Mouse (Mus musculus): ENCODE measurements around the gene Bloc1s4. TPM values are rescaled to one million over a fixed set of nuclear protein-coding genes. Genes with fewer than 3 reads are reported as not detected.
A peak's percentile ranks its signal among the peaks of the same experiment; 100 is the strongest.

The Bloc1s4 gene
- polyA plus RNA-seq, 1 experiment from 2014 or later, result 31.5 TPM

- ATAC-seq (ENCODE audit: insufficient number of reproducible peaks, low FRiP score, low TSS enrichment, low read depth) (no peak), DNase-seq (ENCODE audit: low spot score) (no peak)
- Histone ChIP-seq H3K27me3 (ENCODE audit: control insufficient read depth, insufficient read depth, low read length) (no peaks in the 10 kb centered on the region), H3K9me3 (ENCODE audit: control insufficient read depth, low read length) (no peaks in the 10 kb centered on the region), H3K4me2 (ENCODE audit: low read depth, severe bottlenecking) (no peak overlapping the region), H3K4me3 (ENCODE audit: low read depth, low read length) (no peak overlapping the region), H3K27ac (replicated peaks; ENCODE audit: low read depth, low read length) (no peak overlapping the region), H3K4me1 (ENCODE audit: control insufficient read depth, insufficient read depth, low read length) (no peaks in the 10 kb centered on the region; the same call in 1 of the 2 replicates), H3K9ac (ENCODE audit: low read length) (no peak overlapping the region), H3K36me3 (ENCODE audit: control insufficient read depth, insufficient read depth, low read length) (no peaks in the 10 kb centered on the region)
- WGBS, result 75% methylated on average over 9 of the region's 9 CpGs
Measured at GRCm38 (mm10) chr5:36750119-36751078, 1.9 kb upstream of the Bloc1s4 start.

GRCm38 (mm10) chr5:36747794-36748535, 485 bp downstream of the Bloc1s4 start:
- Histone ChIP-seq H3K27ac (replicated peaks; ENCODE audit: low read depth, low read length) (no peak overlapping the region), H3K9me3 (ENCODE audit: control insufficient read depth, low read length) (no peaks in the 10 kb centered on the region), H3K27me3 (ENCODE audit: control insufficient read depth, insufficient read depth, low read length) (no peaks in the 10 kb centered on the region), H3K4me1 (ENCODE audit: control insufficient read depth, insufficient read depth, low read length) (no peaks in the 10 kb centered on the region; the same call in 1 of the 2 replicates), H3K4me3 (ENCODE audit: low read depth, low read length) (peak overlapping the region; percentile 99), H3K9ac (ENCODE audit: low read length) (peak overlapping the region; percentile 85), H3K36me3 (ENCODE audit: control insufficient read depth, insufficient read depth, low read length) (no peaks in the 10 kb centered on the region), H3K4me2 (ENCODE audit: low read depth, severe bottlenecking) (peak overlapping the region; percentile 97)
- DNase-seq (ENCODE audit: low spot score) (no peak), ATAC-seq (ENCODE audit: insufficient number of reproducible peaks, low FRiP score, low TSS enrichment, low read depth) (peak; percentile 78)
- 2% methylated on average over 76 of the region's 76 CpGs for WGBS

DNA sequence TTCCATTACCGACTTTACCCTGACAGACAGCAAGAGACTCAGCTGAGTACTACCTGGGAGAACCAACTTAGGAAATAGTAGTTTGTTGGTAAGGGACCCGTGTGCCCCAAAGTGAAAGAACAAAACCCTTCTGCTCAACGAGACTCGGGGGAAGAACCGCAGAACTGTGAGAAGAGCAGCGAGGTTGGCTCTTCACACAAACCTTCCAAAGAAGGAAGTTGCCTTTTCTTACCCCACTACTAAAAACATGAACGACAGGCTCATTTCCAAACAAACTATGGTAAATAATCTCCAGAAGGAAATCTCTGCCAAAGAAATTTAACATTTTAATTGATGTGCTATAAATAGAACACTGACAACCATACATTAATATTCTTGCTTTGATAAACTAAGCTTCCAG, 1.4 kb downstream of the Bloc1s4 start:
- Histone ChIP-seq H3K36me3 (ENCODE audit: control insufficient read depth, insufficient read depth, low read length) (no peaks in the 10 kb centered on the region), H3K9me3 (ENCODE audit: control insufficient read depth, low read length) (no peaks in the 10 kb centered on the region), H3K4me1 (ENCODE audit: control insufficient read depth, insufficient read depth, low read length) (no peaks in the 10 kb centered on the region; the same call in 1 of the 2 replicates), H3K9ac (ENCODE audit: low read length) (no peak overlapping the region), H3K27ac (replicated peaks; ENCODE audit: low read depth, low read length) (no peak overlapping the region), H3K4me3 (ENCODE audit: low read depth, low read length) (no peak overlapping the region; the same call in 1 of the 2 replicates), H3K27me3 (ENCODE audit: control insufficient read depth, insufficient read depth, low read length) (no peaks in the 10 kb centered on the region), H3K4me2 (ENCODE audit: low read depth, severe bottlenecking) (peak overlapping the region; percentile 97; the same call in 1 of the 2 replicates)
- ATAC-seq (ENCODE audit: insufficient number of reproducible peaks, low FRiP score, low TSS enrichment, low read depth) (no peak), DNase-seq (ENCODE audit: low spot score) (no peak)
- WGBS, result 86% methylated on average over 7 of the region's 7 CpGs

GRCm38 (mm10) chr5:36742126-36742848, 6.2 kb downstream of the Bloc1s4 start:
- ATAC-seq (ENCODE audit: insufficient number of reproducible peaks, low FRiP score, low TSS enrichment, low read depth), result no peak

DNA sequence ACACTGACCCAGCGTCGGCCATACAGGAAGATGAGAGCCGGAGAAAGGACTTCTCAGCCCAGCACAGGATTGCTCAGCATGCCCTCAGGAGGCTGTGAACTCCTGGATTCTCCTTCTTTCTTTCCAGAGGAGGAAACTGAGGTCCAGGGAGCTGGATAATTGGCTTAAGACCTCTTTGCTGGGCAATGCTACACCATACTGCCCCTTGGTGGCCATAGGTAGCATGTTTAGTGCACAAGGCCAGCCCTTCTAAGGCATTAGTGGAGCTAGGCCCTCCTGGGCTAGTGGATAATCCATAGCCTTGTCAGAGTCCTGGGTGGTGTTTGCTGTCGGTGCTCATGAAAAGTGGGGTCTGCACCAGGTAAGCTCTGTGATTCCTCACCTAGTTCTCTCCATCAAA, 8.6 kb downstream of the Bloc1s4 start:
- no peak overlapping the region for H3K27ac ChIP-seq (replicated peaks; ENCODE audit: low read depth, low read length)
- DNase-seq (ENCODE audit: low spot score) (no peak), ATAC-seq (ENCODE audit: insufficient number of reproducible peaks, low FRiP score, low TSS enrichment, low read depth) (no peak)
- H3K36me3 ChIP-seq (ENCODE audit: control insufficient read depth, insufficient read depth, low read length), result no peaks in the 10 kb centered on the region
- no peak overlapping the region for H3K4me3 ChIP-seq (ENCODE audit: low read depth, low read length)
- no peak overlapping the region for H3K9ac ChIP-seq (ENCODE audit: low read length)
- H3K9me3 ChIP-seq (ENCODE audit: control insufficient read depth, low read length), result no peaks in the 10 kb centered on the region
- H3K4me2 ChIP-seq (ENCODE audit: low read depth, severe bottlenecking), result no peak overlapping the region
- H3K4me1 ChIP-seq (ENCODE audit: control insufficient read depth, insufficient read depth, low read length), result no peaks in the 10 kb centered on the region
- WGBS, result 71% methylated on average over 4 of the region's 4 CpGs
- no peaks in the 10 kb centered on the region for H3K27me3 ChIP-seq (ENCODE audit: control insufficient read depth, insufficient read depth, low read length)

More at GRCm38 (mm10) chr5:36742126-36742848, 6.2 kb downstream of the Bloc1s4 start:
- 42% methylated on average over 16 of the region's 16 CpGs for WGBS
- Histone ChIP-seq H3K36me3 (ENCODE audit: control insufficient read depth, insufficient read depth, low read length) (no peaks in the 10 kb centered on the region), H3K4me1 (ENCODE audit: control insufficient read depth, insufficient read depth, low read length) (no peaks in the 10 kb centered on the region), H3K4me2 (ENCODE audit: low read depth, severe bottlenecking) (no peak overlapping the region), H3K4me3 (ENCODE audit: low read depth, low read length) (no peak overlapping the region), H3K9ac (ENCODE audit: low read length) (no peak overlapping the region), H3K9me3 (ENCODE audit: control insufficient read depth, low read length) (no peaks in the 10 kb centered on the region), H3K27me3 (ENCODE audit: control insufficient read depth, insufficient read depth, low read length) (no peaks in the 10 kb centered on the region), H3K27ac (replicated peaks; ENCODE audit: low read depth, low read length) (no peak overlapping the region)
- peak; percentile 90 for DNase-seq (ENCODE audit: low spot score)

GRCm38 (mm10) chr5:36738799-36739615, 9.4 kb downstream of the Bloc1s4 start:
- H3K9ac ChIP-seq (ENCODE audit: low read length), result no peak overlapping the region
- H3K4me1 ChIP-seq (ENCODE audit: control insufficient read depth, insufficient read depth, low read length), result no peaks in the 10 kb centered on the region
- no peak for DNase-seq (ENCODE audit: low spot score)
- H3K27me3 ChIP-seq (ENCODE audit: control insufficient read depth, insufficient read depth, low read length), result no peaks in the 10 kb centered on the region
- H3K4me2 ChIP-seq (ENCODE audit: low read depth, severe bottlenecking), result no peak overlapping the region
- no peak overlapping the region for H3K4me3 ChIP-seq (ENCODE audit: low read depth, low read length)
- 58% methylated on average over 16 of the region's 16 CpGs for WGBS
- no peak for ATAC-seq (ENCODE audit: insufficient number of reproducible peaks, low FRiP score, low TSS enrichment, low read depth)
- H3K27ac ChIP-seq (replicated peaks; ENCODE audit: low read depth, low read length), result no peak overlapping the region
- no peaks in the 10 kb centered on the region for H3K9me3 ChIP-seq (ENCODE audit: control insufficient read depth, low read length)
- no peaks in the 10 kb centered on the region for H3K36me3 ChIP-seq (ENCODE audit: control insufficient read depth, insufficient read depth, low read length)

DNA sequence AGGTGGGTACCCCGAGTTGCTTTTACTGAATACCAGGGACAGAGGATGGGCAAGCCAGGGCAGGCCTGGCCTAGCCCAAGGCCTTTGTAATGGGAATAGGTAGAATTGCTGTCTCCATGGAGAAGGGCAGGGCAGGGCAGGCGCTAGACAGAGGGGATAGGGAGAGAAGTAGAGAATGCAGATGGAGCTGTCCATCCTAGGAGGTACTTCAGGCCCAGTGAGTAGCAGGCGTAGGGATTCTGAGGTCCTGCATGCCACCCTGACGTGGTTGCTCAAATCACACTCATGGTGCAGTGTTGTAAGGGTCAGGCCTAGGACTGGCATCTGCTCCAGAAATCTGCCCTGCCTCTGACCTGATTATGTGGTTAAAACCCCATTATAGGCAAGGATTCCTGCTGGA, 10.7 kb downstream of the Bloc1s4 start:
- H3K27me3 ChIP-seq (ENCODE audit: control insufficient read depth, insufficient read depth, low read length), result no peaks in the 10 kb centered on the region
- no peak overlapping the region for H3K9ac ChIP-seq (ENCODE audit: low read length)
- H3K4me3 ChIP-seq (ENCODE audit: low read depth, low read length), result no peak overlapping the region
- 62% methylated on average over 4 of the region's 4 CpGs for WGBS
- H3K4me1 ChIP-seq (ENCODE audit: control insufficient read depth, insufficient read depth, low read length), result no peaks in the 10 kb centered on the region
- H3K4me2 ChIP-seq (ENCODE audit: low read depth, severe bottlenecking), result no peak overlapping the region
- H3K36me3 ChIP-seq (ENCODE audit: control insufficient read depth, insufficient read depth, low read length), result no peaks in the 10 kb centered on the region
- DNase-seq (ENCODE audit: low spot score) (no peak), ATAC-seq (ENCODE audit: insufficient number of reproducible peaks, low FRiP score, low TSS enrichment, low read depth) (no peak)
- no peaks in the 10 kb centered on the region for H3K9me3 ChIP-seq (ENCODE audit: control insufficient read depth, low read length)
- H3K27ac ChIP-seq (replicated peaks; ENCODE audit: low read depth, low read length), result no peak overlapping the region

Measured in limb, embryonic 11.5 days (tissue).